Mouse (Mus musculus): ENCODE data around the gene Smchd1. TPM values are rescaled to one million over a fixed set of nuclear protein-coding genes. Genes with fewer than 3 reads are reported as not detected.
A peak's percentile ranks its signal among the peaks of the same experiment; 100 is the strongest.

Gene Smchd1
- total and polyA plus RNA-seq, 2 experiments from 2014 or later: 33.4 to 40.2 TPM

- 74% methylated on average over 5 of the region's 5 CpGs for WGBS
- no peak for TF ChIP-seq CTCF (IDR thresholded peaks at IDR 0.05)
- Histone ChIP-seq H3K4me2 (ENCODE audit: low read depth, low read length, poor library complexity, severe bottlenecking) (no peak overlapping the region), H3K4me3 (ENCODE audit: low read depth, low read length) (no peak overlapping the region), H3K9ac (replicated peaks; ENCODE audit: low read length, poor library complexity, severe bottlenecking) (no peak overlapping the region), H3K27ac (ENCODE audit: low read depth, low read length) (no peak overlapping the region), H3K4me1 (ENCODE audit: insufficient read depth, low read length) (no peaks in the 10 kb centered on the region), H3K27me3 (ENCODE audit: insufficient read depth, low read length) (no peaks in the 10 kb centered on the region), H3K36me3 (ENCODE audit: insufficient read depth, low read length) (no peaks in the 10 kb centered on the region), H3K9me3 (ENCODE audit: low read length) (no peaks in the 10 kb centered on the region)
- DNase-seq (ENCODE audit: low spot score): no peak
- ATAC-seq (ENCODE audit: low FRiP score): no peak
Measured at GRCm38 (mm10) chr17:71479381-71479901, 4.3 kb upstream of the Smchd1 start.

- WGBS: 99% methylated on average over 8 of the region's 8 CpGs
- Histone ChIP-seq H3K4me1 (ENCODE audit: insufficient read depth, low read length) (peaks cover 6% of the 10 kb centered on the region), H3K36me3 (ENCODE audit: insufficient read depth, low read length) (no peaks in the 10 kb centered on the region), H3K27me3 (ENCODE audit: insufficient read depth, low read length) (no peaks in the 10 kb centered on the region), H3K4me2 (ENCODE audit: low read depth, low read length, poor library complexity, severe bottlenecking) (no peak overlapping the region), H3K9ac (replicated peaks; ENCODE audit: low read length, poor library complexity, severe bottlenecking) (no peak overlapping the region), H3K4me3 (ENCODE audit: low read depth, low read length) (no peak overlapping the region), H3K9me3 (ENCODE audit: low read length) (no peaks in the 10 kb centered on the region), H3K27ac (ENCODE audit: low read depth, low read length) (no peak overlapping the region)
- no peak for TF ChIP-seq CTCF (IDR thresholded peaks at IDR 0.05)
- DNase-seq (ENCODE audit: low spot score) (no peak), ATAC-seq (ENCODE audit: low FRiP score) (no peak)
Measured at GRCm38 (mm10) chr17:71477481-71477880, 2.3 kb upstream of the Smchd1 start.

- peaks cover 6% of the 10 kb centered on the region for H3K4me1 ChIP-seq (ENCODE audit: insufficient read depth, low read length)
- ATAC-seq (ENCODE audit: low FRiP score) (no peak), DNase-seq (ENCODE audit: low spot score) (no peak)
- 80% methylated on average over 7 of the region's 7 CpGs for WGBS
- H3K9me3 ChIP-seq (ENCODE audit: low read length): no peaks in the 10 kb centered on the region
- H3K36me3 ChIP-seq (ENCODE audit: insufficient read depth, low read length): no peaks in the 10 kb centered on the region
- TF ChIP-seq CTCF (IDR thresholded peaks at IDR 0.05): no peak
- peak overlapping the region; percentile 94 for H3K4me3 ChIP-seq (ENCODE audit: low read depth, low read length)
- no peak overlapping the region for H3K27ac ChIP-seq (ENCODE audit: low read depth, low read length)
- H3K9ac ChIP-seq (replicated peaks; ENCODE audit: low read length, poor library complexity, severe bottlenecking): no peak overlapping the region
- peak overlapping the region; percentile 71 for H3K4me2 ChIP-seq (ENCODE audit: low read depth, low read length, poor library complexity, severe bottlenecking)
- no peaks in the 10 kb centered on the region for H3K27me3 ChIP-seq (ENCODE audit: insufficient read depth, low read length)
Measured at GRCm38 (mm10) chr17:71476346-71477020, 1.3 kb upstream of the Smchd1 start.

GRCm38 (mm10) chr17:71475705-71476089 lies 554 bp upstream of the Smchd1 start:
- Histone ChIP-seq H3K4me1 (ENCODE audit: insufficient read depth, low read length) (peaks cover 6% of the 10 kb centered on the region), H3K27me3 (ENCODE audit: insufficient read depth, low read length) (no peaks in the 10 kb centered on the region), H3K9me3 (ENCODE audit: low read length) (no peaks in the 10 kb centered on the region), H3K27ac (ENCODE audit: low read depth, low read length) (peak overlapping the region; percentile 97), H3K9ac (replicated peaks; ENCODE audit: low read length, poor library complexity, severe bottlenecking) (peak overlapping the region; percentile 94), H3K4me3 (ENCODE audit: low read depth, low read length) (peak overlapping the region; percentile 94), H3K4me2 (ENCODE audit: low read depth, low read length, poor library complexity, severe bottlenecking) (peak overlapping the region; percentile 71), H3K36me3 (ENCODE audit: insufficient read depth, low read length) (no peaks in the 10 kb centered on the region)
- no peak for TF ChIP-seq CTCF (IDR thresholded peaks at IDR 0.05)
- DNase-seq (ENCODE audit: low spot score) (peak; percentile 80), ATAC-seq (ENCODE audit: low FRiP score) (peak; percentile 85)
- WGBS: under 1% methylated on average over 29 of the region's 31 CpGs

GRCm38 (mm10) chr17:71474128-71474527 lies 1.0 kb downstream of the Smchd1 start:
- Histone ChIP-seq H3K9me3 (ENCODE audit: low read length) (no peaks in the 10 kb centered on the region), H3K27ac (ENCODE audit: low read depth, low read length) (no peak overlapping the region), H3K36me3 (ENCODE audit: insufficient read depth, low read length) (no peaks in the 10 kb centered on the region), H3K27me3 (ENCODE audit: insufficient read depth, low read length) (no peaks in the 10 kb centered on the region), H3K4me1 (ENCODE audit: insufficient read depth, low read length) (peaks cover 6% of the 10 kb centered on the region), H3K4me3 (ENCODE audit: low read depth, low read length) (peak overlapping the region; percentile 94), H3K4me2 (ENCODE audit: low read depth, low read length, poor library complexity, severe bottlenecking) (peak overlapping the region; percentile 71), H3K9ac (replicated peaks; ENCODE audit: low read length, poor library complexity, severe bottlenecking) (peak overlapping the region; percentile 1; the same call in 1 of the 2 replicates)
- no peak for TF ChIP-seq CTCF (IDR thresholded peaks at IDR 0.05)
- ATAC-seq (ENCODE audit: low FRiP score) (no peak), DNase-seq (ENCODE audit: low spot score) (no peak)
- 13% methylated on average over 8 of the region's 8 CpGs for WGBS

GRCm38 (mm10) chr17:71471261-71471660 lies 3.9 kb downstream of the Smchd1 start:
- Histone ChIP-seq H3K9me3 (ENCODE audit: low read length) (no peaks in the 10 kb centered on the region), H3K4me1 (ENCODE audit: insufficient read depth, low read length) (peaks cover 6% of the 10 kb centered on the region), H3K27ac (ENCODE audit: low read depth, low read length) (no peak overlapping the region), H3K27me3 (ENCODE audit: insufficient read depth, low read length) (no peaks in the 10 kb centered on the region), H3K9ac (replicated peaks; ENCODE audit: low read length, poor library complexity, severe bottlenecking) (no peak overlapping the region), H3K36me3 (ENCODE audit: insufficient read depth, low read length) (no peaks in the 10 kb centered on the region), H3K4me3 (ENCODE audit: low read depth, low read length) (no peak overlapping the region), H3K4me2 (ENCODE audit: low read depth, low read length, poor library complexity, severe bottlenecking) (no peak overlapping the region)
- ATAC-seq (ENCODE audit: low FRiP score) (no peak), DNase-seq (ENCODE audit: low spot score) (no peak)
- TF ChIP-seq CTCF (IDR thresholded peaks at IDR 0.05): no peak
- 66% methylated on average over 2 of the region's 2 CpGs for WGBS
